Mouse (Mus musculus) neutrophil, adult 5-6 weeks (primary cell): Measurements from ENCODE around the gene Cnih2. TPM values are rescaled to one million over a fixed set of nuclear protein-coding genes. Genes with fewer than 3 reads are reported as not detected.
"Not testable (repeated sequence)": the region's sequence is repeated elsewhere in the genome, so short reads cannot be mapped to it uniquely, and the experiment has no call there.

ENCODE experiments used
- ATAC-seq: fragments of 151-379, 151-347 bp; 2 replicates; pipeline ENCODE4 v1.8.0; 2017; ENCODE audit warnings: mild to moderate bottlenecking, moderate TSS enrichment; ENCODE audit not compliant: insufficient number of reproducible peaks, poor library complexity, low FRiP score, severe bottlenecking; ENCODE audit errors: extremely low read depth
- total RNA-seq: library from RNA; stranded (forward); fragments of 200-1000 nt; gene quantifications from 2 replicates; pipeline ENCODE4 v1.2.3, GENCODE M21; 2017

Gene Cnih2
- total RNA-seq, 1 experiment from 2014 or later = not detected

- ATAC-seq = no peak
Measured at GRCm38 (mm10) chr19:5095887-5096474, 2.3 kb downstream of the Cnih2 start.

GRCm38 (mm10) chr19:5094746-5095417 lies 3.4 kb downstream of the Cnih2 start:
- no peak for ATAC-seq

GRCm38 (mm10) chr19:5094243-5094632 lies 4.1 kb downstream of the Cnih2 start:
- ATAC-seq = peak; percentile 57

- no peak for ATAC-seq
Measured at GRCm38 (mm10) chr19:5093481-5094242, 4.7 kb downstream of the Cnih2 start.

- ATAC-seq = no peak
Measured at GRCm38 (mm10) chr19:5092083-5092482, 6.2 kb downstream of the Cnih2 start.

- ATAC-seq = no peak
Measured at GRCm38 (mm10) chr19:5089324-5089723, 9.0 kb downstream of the Cnih2 start.

- peak; percentile 84 for ATAC-seq
Measured at GRCm38 (mm10) chr19:5087884-5088728, 10.2 kb downstream of the Cnih2 start, which contains the start of gene Yif1a. Gene Yif1a (plus strand): TSS chr19:5088538.

- not testable (repeated sequence) for ATAC-seq
Measured at GRCm38 (mm10) chr19:5086533-5086932, 11.8 kb downstream of the Cnih2 start.

- ATAC-seq = no peak
Measured at GRCm38 (mm10) chr19:5085145-5085863, 13.0 kb downstream of the Cnih2 start, which contains the start of gene Tmem151a. Gene Tmem151a (minus strand): TSS chr19:5085531.

- ATAC-seq = no peak
Measured at GRCm38 (mm10) chr19:5084834-5085144, 13.5 kb downstream of the Cnih2 start.

- no peak for ATAC-seq
Measured at GRCm38 (mm10) chr19:5083961-5084833, 14.1 kb downstream of the Cnih2 start.

GRCm38 (mm10) chr19:5082596-5082995 lies 15.7 kb downstream of the Cnih2 start:
- ATAC-seq = no peak

- ATAC-seq = no peak
Measured at GRCm38 (mm10) chr19:5082005-5082404, 16.3 kb downstream of the Cnih2 start.

- no peak for ATAC-seq
Measured at GRCm38 (mm10) chr19:5079279-5079678, 19.0 kb downstream of the Cnih2 start.

- no peak for ATAC-seq
Measured at GRCm38 (mm10) chr19:5073518-5073917, 24.8 kb downstream of the Cnih2 start.

- no peak for ATAC-seq
Measured at GRCm38 (mm10) chr19:5073028-5073427, 25.3 kb downstream of the Cnih2 start.

GRCm38 (mm10) chr19:5072389-5073019 lies 25.8 kb downstream of the Cnih2 start:
- ATAC-seq = no peak
